In genomic region chr12:73793216-73793615, GRCm38 (mm10) we compare ENCODE assay signal across 17 mouse cellular contexts.
DNase-seq lines count a peak whose midpoint lies in the region; ATAC-seq and TF ChIP-seq lines count a peak whose summit lies in the region.
"Had no signal": no experiment of that assay in that cellular context is flagged by ENCODE, and none has a peak within 500 bp of the region (broad histone marks: within the 10 kb centered on the region; RNA-seq: fewer than 3 reads in every experiment).

No protein-coding gene starts in this region.

- no peak for TF ChIP-seq CTCF in ES-Bruce4 (IDR thresholded peaks at IDR 0.05; ENCODE audit: low read depth, low read length)
- no peak for TF ChIP-seq CTCF in kidney, postnatal 0 days (IDR thresholded peaks at IDR 0.05; ENCODE audit: low read depth)

- peaks cover 60% of the 10 kb centered on the region for H3K4me1 ChIP-seq in heart, embryonic 16.5 days (ENCODE audit: control insufficient read depth, insufficient read depth, low read length)
- H3K4me1 ChIP-seq in ES-Bruce4 (ENCODE audit: control insufficient read depth, insufficient read depth, low read length) = no peaks in the 10 kb centered on the region
- H3K4me1 ChIP-seq in kidney, postnatal 0 days (replicated peaks; ENCODE audit: insufficient read depth, low read length) = peaks cover 6% of the 10 kb centered on the region; the same call in 1 of the 2 replicates

- H3K27me3 ChIP-seq in heart, embryonic 16.5 days (ENCODE audit: control insufficient read depth, insufficient read depth, low read length) = no peaks in the 10 kb centered on the region
- no peaks in the 10 kb centered on the region for H3K27me3 ChIP-seq in ES-Bruce4 (ENCODE audit: control insufficient read depth, insufficient read depth, low read length, poor library complexity, severe bottlenecking)
- no peaks in the 10 kb centered on the region for H3K27me3 ChIP-seq in kidney, postnatal 0 days (ENCODE audit: insufficient read depth, low read length)
- H3K27me3 ChIP-seq: forebrain, embryonic 13.5 days had no signal

- DNase-seq in heart, adult 11 months = no peak
- DNase-seq in R1 (ENCODE audit: low read depth, low spot score) = peak; percentile 25
- DNase-seq in kidney, postnatal 0 days (ENCODE audit: low spot score) = no peak
- no peak for DNase-seq in urinary bladder, adult 18-20 months (ENCODE audit: low spot score in 2 of 2)
- no peak for DNase-seq in thymus, postnatal 25 days
- DNase-seq: adrenal gland, adult 8-10 months; cerebellum, adult 11 months; layer of hippocampus, adult 9-11 months; liver; liver, postnatal 0 days; lung, postnatal 36 days; thymus, postnatal 14 days had no signal

- no peak for ATAC-seq in heart, embryonic 16.5 days (replicated peaks; ENCODE audit: extremely low read depth, insufficient read depth, low FRiP score)
- no peak for ATAC-seq in kidney, postnatal 0 days (replicated peaks; ENCODE audit: low FRiP score, low read depth)

- TF ChIP-seq POLR2A in ES-Bruce4 (IDR thresholded peaks at IDR 0.05; ENCODE audit: insufficient read depth, low read length) = no peak

- no peak overlapping the region for H3K4me3 ChIP-seq in heart, embryonic 16.5 days (ENCODE audit: low read length)
- 0 out of 2 replicates have a peak overlapping the region, but pooled peaks have one; percentile 0 for H3K4me3 ChIP-seq in ES-Bruce4 (ENCODE audit: low read depth, low read length)
- no peak overlapping the region for H3K4me3 ChIP-seq in kidney, postnatal 0 days (replicated peaks; ENCODE audit: low read depth, low read length)
- H3K4me3 ChIP-seq: embryonic facial prominence, embryonic 10.5 days; forebrain, embryonic 13.5 days had no signal

- H3K9ac ChIP-seq in heart, embryonic 16.5 days (ENCODE audit: low read length) = no peak overlapping the region
- H3K9ac ChIP-seq in ES-Bruce4 (ENCODE audit: low read depth, poor library complexity, severe bottlenecking) = no peak overlapping the region
- H3K9ac ChIP-seq in kidney, postnatal 0 days (ENCODE audit: low read depth, low read length) = no peak overlapping the region
- H3K9ac ChIP-seq: forebrain, embryonic 13.5 days; hindbrain, embryonic 14.5 days; liver, postnatal 0 days had no signal

- 73% methylated on average over 13 of the region's 13 CpGs for WGBS in heart, embryonic 16.5 days
- 50% methylated on average over 13 of the region's 13 CpGs for WGBS in kidney, postnatal 0 days

- peak overlapping the region; percentile 95 for H3K27ac ChIP-seq in heart, embryonic 16.5 days (ENCODE audit: low read length)
- H3K27ac ChIP-seq in ES-Bruce4 (ENCODE audit: insufficient read depth, low read length) = no peak overlapping the region
- H3K27ac ChIP-seq in kidney, postnatal 0 days = peak overlapping the region; percentile 82
- H3K27ac ChIP-seq: embryonic facial prominence, embryonic 10.5 days; forebrain, embryonic 13.5 days; hindbrain, embryonic 14.5 days had no signal

- no peaks in the 10 kb centered on the region for H3K9me3 ChIP-seq in heart, embryonic 16.5 days (replicated peaks; ENCODE audit: control insufficient read depth, low read length)
- H3K9me3 ChIP-seq in ES-Bruce4 (replicated peaks; ENCODE audit: control insufficient read depth, insufficient read depth, low read length, poor library complexity, severe bottlenecking) = peaks cover 4% of the 10 kb centered on the region; the same call in 1 of the 2 replicates
- no peaks in the 10 kb centered on the region for H3K9me3 ChIP-seq in kidney, postnatal 0 days (replicated peaks; ENCODE audit: low read length)
- H3K9me3 ChIP-seq: embryonic facial prominence, embryonic 10.5 days; forebrain, embryonic 13.5 days had no signal

- TF ChIP-seq EP300 in ES-Bruce4 (IDR thresholded peaks at IDR 0.05; ENCODE audit: insufficient read depth, low read depth, low read length) = no peak

- H3K36me3 ChIP-seq in heart, embryonic 16.5 days (ENCODE audit: control insufficient read depth, insufficient read depth) = no peaks in the 10 kb centered on the region
- H3K36me3 ChIP-seq in ES-Bruce4 (ENCODE audit: control insufficient read depth, insufficient read depth, low read length, poor library complexity, severe bottlenecking) = no peaks in the 10 kb centered on the region
- no peaks in the 10 kb centered on the region for H3K36me3 ChIP-seq in kidney, postnatal 0 days (ENCODE audit: insufficient read depth, low read length)
- H3K36me3 ChIP-seq: embryonic facial prominence, embryonic 10.5 days had no signal

- H3K4me2 ChIP-seq in heart, embryonic 16.5 days (ENCODE audit: low read depth, low read length) = no peak overlapping the region
- H3K4me2 ChIP-seq in kidney, postnatal 0 days (ENCODE audit: low read length) = no peak overlapping the region
